Mouse (Mus musculus) megakaryocyte, embryonic 14.5 days (primary cell): ENCODE results near the gene Sh3bgrl2.

Source experiments
- FLI1 ChIP-seq: IDR thresholded peaks from 2 replicates; pipeline ENCODE4 v1.6.1; 2012; ENCODE audit warnings: low read length, inconsistent platforms, mixed read lengths
- GATA1 ChIP-seq: IDR thresholded peaks from 3 replicates; pipeline ENCODE4 v1.6.1; 2012; ENCODE audit warnings: mixed read lengths, low read length, inconsistent platforms, borderline replicate concordance

DNA sequence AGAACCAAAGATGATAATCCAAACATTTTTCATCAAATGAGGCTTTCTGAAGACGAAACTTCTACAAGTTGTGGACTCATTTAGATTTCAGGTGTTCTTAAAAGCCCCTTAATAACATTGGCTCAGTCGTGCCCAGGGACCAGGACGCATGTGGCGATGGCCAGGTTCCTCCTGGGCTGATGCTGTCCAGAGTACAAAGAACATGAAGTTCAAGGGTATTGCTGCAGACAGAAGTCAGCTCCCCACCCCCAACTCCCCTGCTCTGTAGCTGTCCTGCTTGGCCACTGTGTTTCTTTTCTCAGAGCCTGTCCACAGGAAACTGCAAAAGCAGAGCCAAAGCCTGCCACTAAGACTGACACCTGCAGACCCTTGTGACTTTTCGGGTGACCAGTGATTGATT, 45.7 kb downstream of the Sh3bgrl2 start:
- TF ChIP-seq GATA1 (no peak), FLI1 (no peak)
